Mouse (Mus musculus) ovary, postnatal 10 days (tissue): ENCODE data around the gene Zfp248.

Experiments used
- DNase-seq: peaks from one replicate; pipeline ENCODE4 v3.0.0; 2022; ENCODE audit warnings: low spot score

Gene Zfp248

DNA sequence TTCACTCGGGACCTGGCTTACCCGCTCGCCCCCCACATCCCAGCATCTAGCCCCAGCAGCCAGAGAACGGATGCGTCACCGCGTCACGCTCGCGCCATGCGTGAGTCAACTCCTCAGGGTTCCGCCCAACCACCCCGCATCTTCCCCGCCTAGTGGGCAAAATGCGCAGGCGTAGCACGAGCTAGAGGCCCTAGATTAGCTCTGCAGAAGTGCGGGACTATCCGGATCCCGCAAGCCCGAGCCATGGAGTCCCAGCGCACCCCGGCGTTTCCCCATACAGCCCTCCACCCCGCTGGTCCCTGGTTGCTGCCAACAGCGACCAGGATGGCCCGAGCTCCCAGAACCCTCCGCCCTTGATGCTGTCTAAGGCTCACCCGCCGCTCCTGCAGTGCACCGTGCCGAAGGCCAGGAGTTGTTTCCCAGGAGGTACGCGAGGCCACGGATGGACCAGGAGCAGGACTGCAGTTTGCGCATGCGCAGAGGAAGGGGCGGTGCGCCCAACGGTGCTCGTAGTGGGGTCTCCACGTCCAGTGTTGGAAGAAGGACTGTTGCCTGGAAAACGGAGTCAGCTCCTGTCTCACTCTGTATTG is at the start of gene Zfp248:
TSS of gene Zfp248 (minus strand) at position 487 of the 590 bp plus-strand sequence.
- peak; percentile 90 for DNase-seq

- no peak for DNase-seq
Observed at GRCm38 (mm10) chr6:118499010-118499409, 43.7 kb upstream of the Zfp248 start.

- no peak for DNase-seq
Observed at GRCm38 (mm10) chr6:118482125-118482524, 26.8 kb upstream of the Zfp248 start.

- peak; percentile 66 for DNase-seq
Observed at GRCm38 (mm10) chr6:118478957-118479708, 23.8 kb upstream of the Zfp248 start, which contains the start of gene Zfp9. Zfp9 (minus strand) TSS chr6:118479320.

GRCm38 (mm10) chr6:118477875-118478785 is 22.8 kb upstream of the Zfp248 start:
- DNase-seq, result no peak

GRCm38 (mm10) chr6:118462069-118462705 is 6.9 kb upstream of the Zfp248 start:
- DNase-seq, result no peak

DNA sequence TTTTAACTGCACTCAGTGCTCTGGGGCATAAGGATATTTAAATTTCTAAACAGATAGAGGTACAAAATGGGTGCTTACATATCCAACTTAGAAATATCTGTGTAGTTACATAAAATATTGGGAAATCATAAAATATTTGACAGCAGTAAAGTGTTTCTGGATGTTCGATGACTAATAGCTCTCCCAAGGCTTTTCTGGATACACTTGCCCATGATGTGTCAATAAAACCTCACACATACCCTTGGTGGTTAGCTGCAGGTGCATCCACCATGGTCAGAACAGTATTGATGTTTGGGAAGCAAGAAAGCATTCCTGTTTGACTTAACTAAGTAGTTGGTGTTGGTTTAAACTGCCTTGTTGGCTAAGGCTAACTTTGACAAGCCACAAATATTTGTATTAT is 2.4 kb upstream of the Zfp248 start:
- DNase-seq, result no peak

DNA sequence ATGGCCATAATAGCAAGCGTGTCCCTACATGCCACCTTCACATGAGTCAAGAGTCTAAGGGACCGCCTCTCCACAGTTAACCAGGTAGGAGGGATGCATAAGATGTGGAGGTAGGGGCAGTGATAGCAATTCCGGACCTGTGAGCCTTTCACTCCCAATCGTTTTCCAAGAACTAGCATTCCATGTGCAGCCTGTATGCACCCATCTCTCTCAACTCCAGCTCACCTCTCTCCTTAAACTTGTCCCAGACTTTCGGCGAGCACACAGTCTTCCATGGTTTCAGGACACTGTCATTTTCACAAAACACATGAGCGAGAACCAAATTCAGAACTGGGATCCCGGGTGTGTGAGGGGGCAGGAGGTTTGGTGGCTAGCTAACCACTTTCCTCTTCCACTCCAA is 876 bp downstream of the Zfp248 start:
- DNase-seq, result no peak

DNA sequence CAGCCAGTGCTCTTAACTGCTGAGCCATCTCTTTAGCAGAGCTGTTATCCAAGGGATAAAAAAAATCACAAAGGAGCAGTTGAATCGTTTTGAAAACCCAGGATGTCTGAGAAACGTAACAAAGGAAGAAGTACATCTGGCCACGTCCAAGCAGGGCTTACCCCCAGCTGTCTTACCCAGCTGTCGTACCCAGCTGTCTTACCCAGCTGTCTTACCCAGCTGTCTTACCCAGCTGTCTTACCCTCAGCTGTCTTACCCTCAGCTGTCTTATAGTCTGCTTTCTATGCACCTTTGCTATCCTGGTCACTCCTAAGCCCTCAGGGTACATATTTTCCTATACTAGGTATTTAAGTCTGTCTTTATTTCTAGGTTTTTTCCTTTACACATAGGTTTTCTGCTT is 23.8 kb downstream of the Zfp248 start:
- DNase-seq, result no peak

GRCm38 (mm10) chr6:118426666-118427065 is 28.7 kb downstream of the Zfp248 start:
- DNase-seq, result no peak

GRCm38 (mm10) chr6:118419050-118419920 is 36.0 kb downstream of the Zfp248 start, which contains the start of gene Bms1:
Bms1 (minus strand) TSS chr6:118419474.
- peak; percentile 93 for DNase-seq

DNA sequence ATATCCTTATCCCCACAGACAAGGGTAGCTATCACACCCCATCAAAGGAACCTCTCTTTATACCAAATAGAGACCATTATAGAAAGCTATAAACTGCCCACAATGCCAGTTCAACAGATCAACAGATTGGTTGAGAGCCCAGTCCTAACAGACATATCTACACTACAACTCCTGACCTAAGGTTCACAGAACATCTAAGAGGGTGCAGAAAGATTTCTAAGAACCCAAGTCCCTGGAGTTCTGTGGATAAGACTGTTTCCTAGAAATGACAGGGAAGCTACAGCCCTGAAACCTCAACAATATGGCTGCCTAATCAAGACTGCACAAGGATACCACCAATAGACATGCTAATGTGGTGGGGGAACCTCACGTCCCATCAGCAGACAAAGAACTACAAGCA is 44.9 kb downstream of the Zfp248 start:
- no peak for DNase-seq

- DNase-seq, result no peak
Observed at GRCm38 (mm10) chr6:118408510-118408909, 46.8 kb downstream of the Zfp248 start.

- DNase-seq, result no peak
Observed at GRCm38 (mm10) chr6:118406421-118406820, 48.9 kb downstream of the Zfp248 start.

- DNase-seq, result no peak
Observed at GRCm38 (mm10) chr6:118390746-118391145, 64.6 kb downstream of the Zfp248 start.

- no peak for DNase-seq
Observed at GRCm38 (mm10) chr6:118385962-118386361, 69.4 kb downstream of the Zfp248 start.

DNA sequence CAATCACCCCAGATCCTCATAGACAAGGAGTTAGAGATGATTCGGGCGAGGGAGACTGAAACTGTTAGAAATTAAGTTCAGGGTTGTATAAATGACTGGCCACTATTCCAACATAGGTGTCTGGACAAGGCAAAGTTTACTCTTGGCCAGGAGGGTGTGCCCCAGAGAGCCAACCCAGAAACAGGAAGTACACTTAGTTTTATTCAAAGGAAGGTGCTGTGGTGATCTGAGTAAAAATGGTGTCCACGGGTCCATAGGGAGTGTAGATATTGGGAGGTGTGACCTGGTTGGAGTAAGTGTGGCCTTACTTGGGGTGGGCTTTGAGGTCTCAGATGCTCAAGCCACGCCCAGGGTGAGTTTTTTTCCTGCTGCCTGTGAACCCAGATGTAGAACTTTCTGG is 74.1 kb downstream of the Zfp248 start:
- no peak for DNase-seq

- DNase-seq, result no peak
Observed at GRCm38 (mm10) chr6:118380630-118381029, 74.7 kb downstream of the Zfp248 start.

GRCm38 (mm10) chr6:118379451-118380167 is 75.7 kb downstream of the Zfp248 start:
- peak; percentile 36 for DNase-seq

DNA sequence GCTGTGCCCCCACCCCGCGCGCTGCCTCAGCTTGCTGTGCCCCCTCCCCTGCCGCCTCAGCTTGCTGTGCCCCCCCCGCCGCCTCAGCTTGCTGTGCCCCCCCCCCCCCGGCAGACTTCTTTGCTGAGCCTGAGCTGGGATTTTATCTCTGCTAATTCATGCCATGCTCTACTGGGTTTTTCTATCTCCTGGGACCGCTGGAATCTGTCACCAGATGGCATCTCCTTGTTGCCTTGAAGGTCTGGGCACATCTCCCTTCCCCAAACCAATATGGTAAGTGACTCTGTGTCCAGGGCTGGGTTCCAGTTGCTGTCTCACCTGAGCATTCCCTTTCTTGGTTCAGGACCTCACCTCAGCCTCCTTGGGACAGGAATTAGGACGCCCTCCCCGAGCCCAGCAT is 77.7 kb downstream of the Zfp248 start:
- DNase-seq, result no peak
